Mouse (Mus musculus) MEL (cell line): ENCODE results near the gene Synpo2.

Source experiments
- CTCF ChIP-seq, 3 experiments: IDR thresholded peaks in 2 of 3; conservative IDR thresholded peaks in 1 of 3; 2 replicates each; pipeline ENCODE4 v1.5.1; 2011 to 2012; ENCODE audit warnings: low read length in 3 of 3, low read depth in 2 of 3, mild to moderate bottlenecking in 2 of 3, improper control_type of control experiment in 1 of 3, inconsistent platforms in 1 of 3, mixed read lengths in 1 of 3, moderate library complexity in 1 of 3; ENCODE audit not compliant: control insufficient read depth in 1 of 3, insufficient read depth in 1 of 3, poor library complexity in 1 of 3, severe bottlenecking in 1 of 3
- E2F4 ChIP-seq: IDR thresholded peaks from 2 replicates; pipeline ENCODE4 v1.6.1; 2011; ENCODE audit warnings: low read depth, low read length, improper control_type of control experiment, borderline replicate concordance
- GATA1 ChIP-seq: IDR thresholded peaks from 2 replicates; pipeline ENCODE4 v1.6.1; 2011; ENCODE audit warnings: low read depth, low read length, improper control_type of control experiment
- POLR2A ChIP-seq, 2 experiments: IDR thresholded peaks; 2 replicates each; pipeline ENCODE4 v1.6.1; 2011 to 2012; ENCODE audit warnings: low read length in 2 of 2, mild to moderate bottlenecking in 2 of 2, control low read depth in 1 of 2, improper control_type of control experiment in 1 of 2, low read depth in 1 of 2, moderate library complexity in 1 of 2; ENCODE audit not compliant: control insufficient read depth in 1 of 2, insufficient read depth in 1 of 2, poor library complexity in 1 of 2
- TBP ChIP-seq: IDR thresholded peaks from 2 replicates; pipeline ENCODE4 v1.8.0; 2011; ENCODE audit warnings: low read depth, low read length, improper control_type of control experiment

- TF ChIP-seq E2F4 (no peak), POLR2A (IDR thresholded peaks at IDR 0.05; ENCODE audit: control insufficient read depth in 1 of 2, insufficient read depth in 1 of 2, low read depth in 1 of 2, low read length in 2 of 2, poor library complexity in 1 of 2) (no peak), CTCF (IDR thresholded peaks at IDR 0.05 in 2 of 3, conservative IDR thresholded peaks at IDR 0.05 in 1 of 3; ENCODE audit: control insufficient read depth in 1 of 3, insufficient read depth in 1 of 3, low read depth in 2 of 3, low read length in 3 of 3, poor library complexity in 1 of 3, severe bottlenecking in 1 of 3) (no peak), TBP (no peak), GATA1 (no peak)
Observed at GRCm38 (mm10) chr3:123054178-123054577, 181.8 kb downstream of the Synpo2 start.
